Mouse (Mus musculus): ENCODE results near the gene Ppp1r1b. TPM values are rescaled to one million over a fixed set of nuclear protein-coding genes. Genes with fewer than 3 reads are reported as not detected.
"Not testable (repeated sequence)": the region's sequence is repeated elsewhere in the genome, so short reads cannot be mapped to it uniquely, and the experiment has no call there.

Ppp1r1b gene
- total RNA-seq, 1 experiment from 2014 or later: not detected

GRCm38 (mm10) chr11:98367171-98367862 is 19.1 kb downstream of the Ppp1r1b start:
- peak; percentile 24; the same call in 1 of the 2 replicates for ATAC-seq (replicated peaks; ENCODE audit: low read depth, poor library complexity, severe bottlenecking)

GRCm38 (mm10) chr11:98367863-98368186 is 19.6 kb downstream of the Ppp1r1b start:
- ATAC-seq (replicated peaks; ENCODE audit: low read depth, poor library complexity, severe bottlenecking): no peak

- no peak for ATAC-seq (replicated peaks; ENCODE audit: low read depth, poor library complexity, severe bottlenecking)
Measured at GRCm38 (mm10) chr11:98369337-98369736, 21.1 kb downstream of the Ppp1r1b start.

GRCm38 (mm10) chr11:98370588-98370987 is 22.4 kb downstream of the Ppp1r1b start:
- no peak for ATAC-seq (replicated peaks; ENCODE audit: low read depth, poor library complexity, severe bottlenecking)

GRCm38 (mm10) chr11:98371556-98372240 is 23.5 kb downstream of the Ppp1r1b start:
- ATAC-seq (replicated peaks; ENCODE audit: low read depth, poor library complexity, severe bottlenecking): no peak

- ATAC-seq (replicated peaks; ENCODE audit: low read depth, poor library complexity, severe bottlenecking): peak; percentile 70; the same call in 1 of the 2 replicates
Measured at GRCm38 (mm10) chr11:98372406-98372805, 24.2 kb downstream of the Ppp1r1b start.

GRCm38 (mm10) chr11:98373244-98373643 is 25.0 kb downstream of the Ppp1r1b start:
- ATAC-seq (replicated peaks; ENCODE audit: low read depth, poor library complexity, severe bottlenecking): no peak

GRCm38 (mm10) chr11:98374266-98374665 is 26.1 kb downstream of the Ppp1r1b start:
- no peak for ATAC-seq (replicated peaks; ENCODE audit: low read depth, poor library complexity, severe bottlenecking)

GRCm38 (mm10) chr11:98376756-98377155 is 28.6 kb downstream of the Ppp1r1b start:
- ATAC-seq (replicated peaks; ENCODE audit: low read depth, poor library complexity, severe bottlenecking): no peak

- no peak for ATAC-seq (replicated peaks; ENCODE audit: low read depth, poor library complexity, severe bottlenecking)
Measured at GRCm38 (mm10) chr11:98377787-98378186, 29.6 kb downstream of the Ppp1r1b start.

GRCm38 (mm10) chr11:98379379-98379778 is 31.2 kb downstream of the Ppp1r1b start:
- ATAC-seq (replicated peaks; ENCODE audit: low read depth, poor library complexity, severe bottlenecking): no peak

- no peak for ATAC-seq (replicated peaks; ENCODE audit: low read depth, poor library complexity, severe bottlenecking)
Measured at GRCm38 (mm10) chr11:98380106-98380505, 31.9 kb downstream of the Ppp1r1b start.

- no peak for ATAC-seq (replicated peaks; ENCODE audit: low read depth, poor library complexity, severe bottlenecking)
Measured at GRCm38 (mm10) chr11:98381651-98382050, 33.4 kb downstream of the Ppp1r1b start.

GRCm38 (mm10) chr11:98382405-98382804 is 34.2 kb downstream of the Ppp1r1b start:
- not testable (repeated sequence) for ATAC-seq (replicated peaks; ENCODE audit: low read depth, poor library complexity, severe bottlenecking)

- ATAC-seq (replicated peaks; ENCODE audit: low read depth, poor library complexity, severe bottlenecking): no peak
Measured at GRCm38 (mm10) chr11:98383261-98384030, 35.2 kb downstream of the Ppp1r1b start, which contains the start of gene Tcap. TSS of gene Tcap (plus strand) at chr11:98383811.

- no peak for ATAC-seq (replicated peaks; ENCODE audit: low read depth, poor library complexity, severe bottlenecking)
Measured at GRCm38 (mm10) chr11:98384216-98384615, 36.0 kb downstream of the Ppp1r1b start.

- ATAC-seq (replicated peaks; ENCODE audit: low read depth, poor library complexity, severe bottlenecking): no peak
Measured at GRCm38 (mm10) chr11:98384721-98385637, 36.8 kb downstream of the Ppp1r1b start.

- no peak for ATAC-seq (replicated peaks; ENCODE audit: low read depth, poor library complexity, severe bottlenecking)
Measured at GRCm38 (mm10) chr11:98385638-98386585, 37.7 kb downstream of the Ppp1r1b start, which contains the start of gene Pnmt. TSS of gene Pnmt (plus strand) at chr11:98386450.

- ATAC-seq (replicated peaks; ENCODE audit: low read depth, poor library complexity, severe bottlenecking): no peak
Measured at GRCm38 (mm10) chr11:98386596-98386995, 38.4 kb downstream of the Ppp1r1b start.
